Mouse (Mus musculus) neural tube, embryonic 15.5 days (tissue): ENCODE measurements at regions not wholly inside any gene's neighbourhood (a gene's known extent, or its start where the extent isn't known, plus 50 kb on each side); places are given as distances from the start of the nearest gene placed in this dataset.
A peak's percentile ranks its signal among the peaks of the same experiment; 100 is the strongest.

ENCODE experiments used
- ATAC-seq: fragments of 200-750 bp; cut with Nextera tagmentation; 2 replicates; pipeline ENCODE4 v1.8.0; 2017; ENCODE audit warnings: mild to moderate bottlenecking, moderate TSS enrichment, moderate library complexity; ENCODE audit not compliant: low FRiP score
- H3K27ac ChIP-seq: fragments of 300-500 bp; sonication (generic); replicated peaks from 2 replicates; pipeline ENCODE4 v1.5.1; 2015; ENCODE audit warnings: mild to moderate bottlenecking, inconsistent platforms
- H3K27me3 ChIP-seq: fragments of 300-500 bp; sonication (generic); replicated peaks from 2 replicates; pipeline ENCODE4 v1.6.1; 2015; ENCODE audit warnings: inconsistent platforms
- H3K36me3 ChIP-seq: fragments of 300-500 bp; sonication (generic); 2 replicates; pipeline ENCODE4 v1.6.1; 2015; ENCODE audit warnings: inconsistent platforms
- H3K4me1 ChIP-seq: fragments of 300-500 bp; sonication (generic); 2 replicates; pipeline ENCODE4 v1.6.1; 2015; ENCODE audit warnings: inconsistent platforms
- H3K4me2 ChIP-seq: fragments of 300-500 bp; sonication (generic); 2 replicates; pipeline ENCODE4 v1.6.1; 2015; ENCODE audit warnings: inconsistent platforms, mild to moderate bottlenecking, moderate library complexity
- H3K4me3 ChIP-seq: fragments of 300-500 bp; sonication (generic); replicated peaks from 2 replicates; pipeline ENCODE4 v1.5.1; 2015; ENCODE audit warnings: mild to moderate bottlenecking, inconsistent platforms
- H3K9ac ChIP-seq: fragments of 300-500 bp; sonication (generic); replicated peaks from 2 replicates; pipeline ENCODE4 v1.6.1; 2015; ENCODE audit warnings: mild to moderate bottlenecking, inconsistent platforms
- H3K9me3 ChIP-seq: fragments of 300-500 bp; sonication (generic); replicated peaks from 2 replicates; pipeline ENCODE4 v1.6.1; 2016; ENCODE audit warnings: inconsistent platforms
- WGBS: fragments of 180-500 bp; shearing (Covaris S2); methylation state at CpG from one replicate; pipeline ENCODE4 v1.1.7; 2015; ENCODE audit warnings: mixed read lengths; 5-methylcytosine and 5-hydroxymethylcytosine counted together

- H3K4me2 ChIP-seq = no peak overlapping the region
- no peaks in the 10 kb centered on the region for H3K4me1 ChIP-seq
- H3K9me3 ChIP-seq = no peaks in the 10 kb centered on the region
- no peaks in the 10 kb centered on the region for H3K27me3 ChIP-seq
- H3K36me3 ChIP-seq = no peaks in the 10 kb centered on the region
- WGBS = 66% methylated on average over 3 of the region's 3 CpGs
- no peak overlapping the region for H3K27ac ChIP-seq
- ATAC-seq = no peak
- H3K4me3 ChIP-seq = no peak overlapping the region
- no peak overlapping the region for H3K9ac ChIP-seq
Observed at GRCm38 (mm10) chr9:52591188-52591587, 88.4 kb downstream of the AI593442 start.

GRCm38 (mm10) chr9:52574066-52574465 lies 105.5 kb downstream of the AI593442 start:
- H3K27ac ChIP-seq = peak overlapping the region; percentile 41
- peak overlapping the region; percentile 15; the same call in 1 of the 2 replicates for H3K4me2 ChIP-seq
- WGBS = 51% methylated on average over 4 of the region's 4 CpGs
- H3K9ac ChIP-seq = no peak overlapping the region
- H3K4me3 ChIP-seq = no peak overlapping the region
- no peaks in the 10 kb centered on the region for H3K36me3 ChIP-seq
- H3K27me3 ChIP-seq = no peaks in the 10 kb centered on the region
- peaks cover 5% of the 10 kb centered on the region; the same call in 1 of the 2 replicates for H3K4me1 ChIP-seq
- no peaks in the 10 kb centered on the region for H3K9me3 ChIP-seq
- ATAC-seq = no peak

GRCm38 (mm10) chr9:52551577-52552281 lies 127.9 kb downstream of the AI593442 start:
- Histone ChIP-seq H3K9ac (no peak overlapping the region), H3K4me3 (no peak overlapping the region), H3K9me3 (no peaks in the 10 kb centered on the region), H3K4me2 (no peak overlapping the region), H3K27ac (no peak overlapping the region), H3K27me3 (no peaks in the 10 kb centered on the region), H3K36me3 (no peaks in the 10 kb centered on the region), H3K4me1 (no peaks in the 10 kb centered on the region)
- 16% methylated on average over 2 of the region's 2 CpGs for WGBS
- no peak for ATAC-seq

- H3K36me3 ChIP-seq = no peaks in the 10 kb centered on the region
- H3K9ac ChIP-seq = no peak overlapping the region
- no peak for ATAC-seq
- no peaks in the 10 kb centered on the region for H3K9me3 ChIP-seq
- H3K4me2 ChIP-seq = no peak overlapping the region
- H3K4me1 ChIP-seq = no peaks in the 10 kb centered on the region
- H3K27me3 ChIP-seq = no peaks in the 10 kb centered on the region
- no peak overlapping the region for H3K27ac ChIP-seq
- 70% methylated on average over 2 of the region's 2 CpGs for WGBS
- H3K4me3 ChIP-seq = no peak overlapping the region
Observed at GRCm38 (mm10) chr9:52546071-52546470, 133.5 kb downstream of the AI593442 start.

GRCm38 (mm10) chr9:52539086-52539485 lies 140.5 kb downstream of the AI593442 start:
- WGBS = 85% methylated on average over 3 of the region's 3 CpGs
- Histone ChIP-seq H3K4me1 (no peaks in the 10 kb centered on the region), H3K9me3 (no peaks in the 10 kb centered on the region), H3K4me3 (no peak overlapping the region), H3K4me2 (no peak overlapping the region), H3K27me3 (no peaks in the 10 kb centered on the region), H3K27ac (no peak overlapping the region), H3K9ac (no peak overlapping the region), H3K36me3 (no peaks in the 10 kb centered on the region)
- no peak for ATAC-seq

- Histone ChIP-seq H3K9ac (no peak overlapping the region), H3K4me3 (no peak overlapping the region), H3K36me3 (no peaks in the 10 kb centered on the region), H3K27ac (no peak overlapping the region), H3K4me2 (no peak overlapping the region), H3K27me3 (no peaks in the 10 kb centered on the region), H3K4me1 (no peaks in the 10 kb centered on the region), H3K9me3 (no peaks in the 10 kb centered on the region)
- ATAC-seq = no peak
- 89% methylated on average over 6 of the region's 6 CpGs for WGBS
Observed at GRCm38 (mm10) chr9:52529444-52529915, 150.1 kb downstream of the AI593442 start.

- Histone ChIP-seq H3K4me1 (0 out of 2 replicates have a peak, but pooled peaks cover under 1% of the 10 kb centered on the region), H3K9ac (no peak overlapping the region), H3K4me2 (no peak overlapping the region), H3K27me3 (no peaks in the 10 kb centered on the region), H3K27ac (no peak overlapping the region), H3K36me3 (no peaks in the 10 kb centered on the region), H3K4me3 (no peak overlapping the region), H3K9me3 (peaks cover 7% of the 10 kb centered on the region)
- peak; percentile 35; the same call in 1 of the 2 replicates for ATAC-seq
- 41% methylated on average over 3 of the region's 3 CpGs for WGBS
Observed at GRCm38 (mm10) chr9:52500487-52500886, 179.1 kb downstream of the AI593442 start.

GRCm38 (mm10) chr9:52495483-52496270 lies 183.9 kb downstream of the AI593442 start:
- ATAC-seq = no peak
- no peaks in the 10 kb centered on the region for H3K27me3 ChIP-seq
- no peak overlapping the region for H3K4me3 ChIP-seq
- H3K36me3 ChIP-seq = no peaks in the 10 kb centered on the region
- no peak overlapping the region for H3K4me2 ChIP-seq
- no peaks in the 10 kb centered on the region for H3K9me3 ChIP-seq
- peaks cover 6% of the 10 kb centered on the region; the same call in 1 of the 2 replicates for H3K4me1 ChIP-seq
- WGBS = 51% methylated on average over 8 of the region's 8 CpGs
- no peak overlapping the region for H3K27ac ChIP-seq
- no peak overlapping the region for H3K9ac ChIP-seq

GRCm38 (mm10) chr9:52492947-52493505 lies 186.6 kb downstream of the AI593442 start:
- ATAC-seq = no peak
- no peaks in the 10 kb centered on the region for H3K36me3 ChIP-seq
- no peaks in the 10 kb centered on the region for H3K27me3 ChIP-seq
- no peak overlapping the region for H3K4me3 ChIP-seq
- no peak overlapping the region for H3K27ac ChIP-seq
- no peak overlapping the region for H3K4me2 ChIP-seq
- H3K4me1 ChIP-seq = peaks cover 6% of the 10 kb centered on the region; the same call in 1 of the 2 replicates
- WGBS = 30% methylated on average over 2 of the region's 2 CpGs
- no peaks in the 10 kb centered on the region for H3K9me3 ChIP-seq
- no peak overlapping the region for H3K9ac ChIP-seq

GRCm38 (mm10) chr9:52473555-52474196 lies 205.9 kb downstream of the AI593442 start:
- H3K9me3 ChIP-seq = no peaks in the 10 kb centered on the region
- no peak overlapping the region for H3K4me3 ChIP-seq
- no peaks in the 10 kb centered on the region for H3K27me3 ChIP-seq
- H3K4me1 ChIP-seq = peaks cover 7% of the 10 kb centered on the region; the same call in 1 of the 2 replicates
- 49% methylated on average over 11 of the region's 11 CpGs for WGBS
- peak overlapping the region; percentile 64 for H3K27ac ChIP-seq
- no peak overlapping the region for H3K9ac ChIP-seq
- H3K4me2 ChIP-seq = no peak overlapping the region
- ATAC-seq = peak; percentile 87
- no peaks in the 10 kb centered on the region for H3K36me3 ChIP-seq

GRCm38 (mm10) chr9:52472859-52473258 lies 206.7 kb downstream of the AI593442 start:
- Histone ChIP-seq H3K4me3 (no peak overlapping the region), H3K27ac (peak overlapping the region; percentile 64), H3K27me3 (no peaks in the 10 kb centered on the region), H3K9ac (no peak overlapping the region), H3K36me3 (no peaks in the 10 kb centered on the region), H3K9me3 (no peaks in the 10 kb centered on the region), H3K4me2 (no peak overlapping the region), H3K4me1 (peaks cover 7% of the 10 kb centered on the region; the same call in 1 of the 2 replicates)
- 51% methylated on average over 8 of the region's 8 CpGs for WGBS
- peak; percentile 24; the same call in 1 of the 2 replicates for ATAC-seq
